Mouse (Mus musculus) kidney, embryonic 16.5 days (tissue): Measurements from ENCODE around the gene Acot7. TPM values are rescaled to one million over a fixed set of nuclear protein-coding genes. Genes with fewer than 3 reads are reported as not detected.

Experiments
- ATAC-seq: fragments of 200-750 bp; cut with Nextera tagmentation; 2 replicates; pipeline ENCODE4 v1.8.0; 2017; ENCODE audit warnings: moderate TSS enrichment; ENCODE audit not compliant: low FRiP score, low TSS enrichment
- H3K27ac ChIP-seq: fragments of 300-500 bp; sonication (generic); 2 replicates; pipeline ENCODE4 v1.5.1; 2014; ENCODE audit warnings: low read length
- H3K27me3 ChIP-seq: fragments of 300-500 bp; sonication (generic); 2 replicates; pipeline ENCODE4 v1.6.1; 2014; ENCODE audit warnings: low read length, control low read depth, mixed read lengths; ENCODE audit not compliant: insufficient read depth
- H3K36me3 ChIP-seq: fragments of 300-500 bp; sonication (generic); 2 replicates; pipeline ENCODE4 v1.6.1; 2014; ENCODE audit warnings: low read length, control low read depth, mixed read lengths; ENCODE audit not compliant: insufficient read depth
- H3K4me1 ChIP-seq: fragments of 300-500 bp; sonication (generic); 2 replicates; pipeline ENCODE4 v1.6.1; 2014; ENCODE audit warnings: low read length, control low read depth, mixed read lengths; ENCODE audit not compliant: insufficient read depth
- H3K4me2 ChIP-seq: fragments of 300-500 bp; sonication (generic); replicated peaks from 2 replicates; pipeline ENCODE4 v1.6.1; 2014; ENCODE audit warnings: low read depth, low read length
- H3K4me3 ChIP-seq: fragments of 300-500 bp; sonication (generic); 2 replicates; pipeline ENCODE4 v1.5.1; 2014; ENCODE audit warnings: mild to moderate bottlenecking, low read length
- H3K9ac ChIP-seq: fragments of 300-500 bp; sonication (generic); replicated peaks from 2 replicates; pipeline ENCODE4 v1.6.1; 2014; ENCODE audit warnings: low read length
- H3K9me3 ChIP-seq: fragments of 300-500 bp; sonication (generic); 2 replicates; pipeline ENCODE4 v1.6.1; 2016; ENCODE audit warnings: low read length, control low read depth
- WGBS: fragments of 180-500 bp; shearing (Covaris S2); extraction: QIAGEN DNeasy Blood & Tissue Kit; methylation state at CpG from one replicate; pipeline ENCODE4 v1.1.7; 2014; 5-methylcytosine and 5-hydroxymethylcytosine counted together
- polyA plus RNA-seq: library from polyadenylated mRNA; unstranded; fragments of >200 nt; fragmentation: Nextera tagmentation; extraction: Ambion mirVana; gene quantifications from 2 replicates; pipeline ENCODE4 v1.2.1, GENCODE M21; 2015

Gene Acot7
- polyA plus RNA-seq, 1 experiment from 2014 or later: 76.4 TPM

DNA sequence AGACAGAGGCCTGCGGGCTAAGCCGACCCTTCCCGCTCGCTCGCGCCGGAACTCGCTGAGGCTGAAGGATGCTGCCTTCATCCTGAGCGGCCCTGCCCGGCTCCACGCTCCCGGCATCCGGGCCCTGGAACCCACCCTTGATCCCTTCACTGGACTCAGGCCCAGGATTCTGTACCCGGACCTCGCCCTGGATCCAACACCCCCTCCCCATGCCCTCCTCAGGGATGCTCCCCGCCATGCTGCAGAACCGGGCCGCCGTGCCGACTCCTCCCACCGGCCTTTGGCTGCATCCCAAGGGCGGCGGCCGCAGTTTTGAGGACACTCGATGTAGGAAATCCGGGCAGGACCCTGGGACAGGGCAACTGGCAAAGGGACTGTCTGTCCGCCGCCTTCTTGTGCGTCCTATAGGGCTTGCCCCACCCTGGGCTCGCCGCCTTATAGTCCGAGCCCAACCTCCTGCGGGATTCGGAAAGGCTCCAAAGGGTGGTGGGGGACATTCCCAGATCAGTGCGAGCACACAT, 470 bp downstream of the Acot7 start:
- Histone ChIP-seq H3K4me2 (peak overlapping the region; percentile 96), H3K4me1 (peaks cover 26% of the 10 kb centered on the region), H3K27ac (peak overlapping the region; percentile 43; the same call in 1 of the 2 replicates), H3K27me3 (no peaks in the 10 kb centered on the region), H3K9me3 (no peaks in the 10 kb centered on the region), H3K36me3 (no peaks in the 10 kb centered on the region), H3K4me3 (peak overlapping the region; percentile 71), H3K9ac (peak overlapping the region; percentile 69)
- peak; percentile 55 for ATAC-seq
- under 1% methylated on average over 26 of the region's 35 CpGs for WGBS

DNA sequence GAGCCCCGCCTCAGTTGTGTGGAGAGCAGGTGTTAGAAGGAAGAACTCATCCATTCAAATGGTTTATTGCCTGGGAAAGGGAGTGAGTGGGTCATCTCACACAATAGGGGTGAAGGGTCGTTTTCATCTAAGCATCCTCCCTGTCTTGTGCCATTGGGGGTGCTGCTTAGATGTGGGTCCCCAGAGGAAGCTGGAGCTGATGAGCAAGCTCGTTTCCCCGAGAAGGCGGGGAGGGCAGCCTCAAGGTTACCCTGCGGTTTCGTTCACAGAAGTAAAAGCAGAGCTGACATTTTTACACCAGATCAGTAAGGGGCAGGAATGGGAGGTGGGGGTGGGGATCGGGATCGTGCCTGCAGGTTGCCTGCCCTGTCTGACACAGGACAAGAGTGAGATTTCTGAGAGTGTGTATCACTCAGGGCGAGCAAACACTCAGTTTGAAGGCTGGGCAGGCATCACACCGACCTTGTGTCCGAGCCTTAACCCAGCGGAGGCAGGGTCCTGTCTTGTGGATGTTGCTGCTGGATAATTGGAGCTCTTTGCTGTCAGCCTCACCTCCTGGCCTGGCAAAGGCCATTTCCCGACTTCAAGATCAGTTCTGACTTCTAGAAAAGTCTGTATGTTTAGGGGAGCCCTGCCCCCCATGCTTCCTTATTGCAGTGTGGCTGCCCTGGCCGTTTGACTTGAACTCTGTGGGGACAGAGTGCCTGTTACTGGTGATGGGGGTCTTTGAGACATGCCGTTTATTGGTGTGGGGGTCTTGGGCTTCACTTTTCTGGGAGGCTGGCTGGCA, 1.2 kb downstream of the Acot7 start:
- Histone ChIP-seq H3K4me1 (peaks cover 26% of the 10 kb centered on the region), H3K9me3 (no peaks in the 10 kb centered on the region), H3K4me2 (peak overlapping the region; percentile 96), H3K4me3 (peak overlapping the region; percentile 71), H3K9ac (peak overlapping the region; percentile 69), H3K27ac (no peak overlapping the region), H3K36me3 (no peaks in the 10 kb centered on the region), H3K27me3 (no peaks in the 10 kb centered on the region)
- WGBS: 11% methylated on average over 16 of the region's 16 CpGs
- ATAC-seq: no peak

DNA sequence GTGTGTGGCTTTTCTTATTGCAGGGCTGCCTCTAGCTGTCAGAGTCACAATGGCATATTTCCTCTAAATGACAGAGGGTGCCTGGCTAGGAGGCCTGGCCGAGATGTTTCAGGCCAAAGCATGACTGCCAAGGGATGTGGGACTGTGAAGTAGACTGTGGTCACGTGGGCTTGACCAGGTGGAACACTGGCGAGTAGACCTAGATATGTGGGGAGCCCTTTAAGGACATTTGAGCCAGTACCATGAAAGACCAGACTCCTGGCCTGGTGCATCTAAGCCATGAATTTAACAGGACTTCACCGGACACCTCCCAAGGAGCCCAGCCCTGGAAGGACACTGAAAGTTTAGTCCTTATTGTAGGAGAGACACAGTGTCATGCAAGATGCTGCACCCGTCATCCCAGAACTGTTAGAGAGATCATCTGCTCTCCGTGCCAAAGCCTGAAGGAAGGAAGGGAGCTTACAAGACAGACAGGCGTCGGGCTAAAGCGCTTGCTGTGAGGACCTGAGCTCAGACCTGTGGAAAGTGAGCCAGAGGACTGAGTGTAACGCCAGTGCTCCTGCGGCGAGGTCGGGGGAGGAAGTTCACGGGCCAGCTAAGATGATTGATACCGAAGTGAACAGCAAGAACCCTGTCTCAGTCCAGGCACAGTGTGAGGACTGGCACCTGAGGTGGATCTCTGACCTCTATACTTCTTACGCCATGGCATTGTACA, 2.2 kb downstream of the Acot7 start:
- H3K4me2 ChIP-seq: no peak overlapping the region
- H3K4me3 ChIP-seq: no peak overlapping the region
- WGBS: 65% methylated on average over 16 of the region's 16 CpGs
- H3K36me3 ChIP-seq: no peaks in the 10 kb centered on the region
- H3K9ac ChIP-seq: no peak overlapping the region
- peaks cover 29% of the 10 kb centered on the region for H3K4me1 ChIP-seq
- no peaks in the 10 kb centered on the region for H3K9me3 ChIP-seq
- H3K27me3 ChIP-seq: no peaks in the 10 kb centered on the region
- H3K27ac ChIP-seq: no peak overlapping the region
- ATAC-seq: no peak

DNA sequence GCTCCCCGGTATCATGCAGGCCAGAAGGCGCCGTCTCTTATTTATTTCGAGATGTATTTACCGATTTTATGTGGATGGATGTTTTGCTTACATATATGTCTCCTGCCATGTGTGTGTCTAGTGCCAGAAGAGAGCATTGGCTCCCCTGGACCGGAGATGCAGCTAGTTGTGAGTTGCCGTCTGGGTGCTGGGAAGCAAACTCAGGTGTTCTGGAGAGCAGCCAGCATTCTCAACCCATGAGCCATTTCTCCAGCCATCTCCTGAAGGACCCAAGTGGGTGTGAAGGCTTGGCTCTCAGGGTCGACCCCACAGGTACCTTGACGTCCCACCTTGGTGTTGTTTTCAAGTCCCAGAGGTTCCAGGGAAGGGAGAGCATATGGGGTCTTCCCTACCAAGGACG, 4.3 kb downstream of the Acot7 start:
- 86% methylated on average over 10 of the region's 10 CpGs for WGBS
- H3K27me3 ChIP-seq: no peaks in the 10 kb centered on the region
- no peak overlapping the region for H3K9ac ChIP-seq
- no peak overlapping the region for H3K4me3 ChIP-seq
- no peak overlapping the region for H3K27ac ChIP-seq
- no peaks in the 10 kb centered on the region for H3K36me3 ChIP-seq
- ATAC-seq: no peak
- peaks cover 42% of the 10 kb centered on the region for H3K4me1 ChIP-seq
- no peak overlapping the region for H3K4me2 ChIP-seq
- H3K9me3 ChIP-seq: no peaks in the 10 kb centered on the region

DNA sequence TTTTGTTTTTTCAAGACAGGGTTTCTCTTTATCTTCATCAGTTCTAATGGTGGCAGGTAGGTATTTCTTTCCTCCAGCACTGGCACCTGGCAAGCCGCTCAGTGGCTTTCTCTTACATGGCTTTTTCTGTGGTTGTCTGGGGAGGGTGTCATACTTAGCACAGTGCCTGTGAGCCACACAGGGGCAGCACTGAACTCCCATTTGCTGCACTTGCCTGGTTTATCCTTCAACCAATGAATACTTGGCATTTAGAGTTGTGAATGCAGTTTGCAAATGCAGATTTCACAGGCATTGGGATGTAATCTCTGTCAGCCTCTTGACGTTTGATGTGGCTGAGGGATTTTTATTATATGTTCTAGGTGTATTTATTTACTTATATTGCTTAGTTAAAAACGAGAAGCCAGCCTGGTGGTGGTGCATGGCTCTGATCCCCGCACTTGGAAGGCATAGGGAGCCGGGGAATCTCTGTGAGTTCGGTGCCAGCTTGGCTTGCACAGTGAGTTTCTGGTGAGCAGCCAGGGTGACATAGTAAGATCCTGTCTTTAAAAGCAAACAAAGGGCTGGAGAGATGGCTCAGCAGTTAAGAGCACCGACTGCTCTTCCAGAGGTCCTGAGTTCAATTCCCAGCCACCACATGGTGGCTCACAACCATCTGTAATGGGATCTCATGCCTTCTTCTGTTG, 6.6 kb downstream of the Acot7 start:
- Histone ChIP-seq H3K27me3 (no peaks in the 10 kb centered on the region), H3K4me2 (no peak overlapping the region), H3K4me1 (peaks cover 27% of the 10 kb centered on the region), H3K4me3 (no peak overlapping the region), H3K36me3 (no peaks in the 10 kb centered on the region), H3K27ac (no peak overlapping the region), H3K9ac (no peak overlapping the region), H3K9me3 (no peaks in the 10 kb centered on the region)
- no peak for ATAC-seq
- WGBS: 67% methylated on average over 7 of the region's 7 CpGs

DNA sequence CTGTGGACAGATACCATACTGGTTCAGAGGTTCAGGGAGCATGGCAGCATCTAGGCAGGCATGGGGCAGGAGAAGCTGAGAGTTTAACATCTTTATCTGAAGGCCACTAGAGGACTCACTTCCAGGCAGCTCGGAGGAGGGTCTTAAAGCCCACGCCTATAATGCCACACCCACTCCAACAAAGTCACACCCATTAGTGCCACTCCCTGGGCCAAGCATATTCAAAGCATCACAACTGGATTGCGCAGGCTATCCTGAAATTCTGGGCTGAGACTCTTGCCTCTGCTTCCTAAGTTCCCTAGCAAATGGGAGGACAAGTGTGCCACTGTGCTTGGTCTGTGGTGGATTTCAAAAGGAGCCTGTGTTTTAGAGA, 7.2 kb downstream of the Acot7 start:
- peak; percentile 64 for ATAC-seq
- Histone ChIP-seq H3K9ac (peak overlapping the region; percentile 2; the same call in 1 of the 2 replicates), H3K4me2 (peak overlapping the region; percentile 41), H3K4me3 (peak overlapping the region; percentile 20), H3K36me3 (no peaks in the 10 kb centered on the region), H3K4me1 (peaks cover 28% of the 10 kb centered on the region), H3K27me3 (no peaks in the 10 kb centered on the region), H3K27ac (peak overlapping the region; percentile 75), H3K9me3 (no peaks in the 10 kb centered on the region)
- WGBS: 3% methylated on average over 3 of the region's 3 CpGs

DNA sequence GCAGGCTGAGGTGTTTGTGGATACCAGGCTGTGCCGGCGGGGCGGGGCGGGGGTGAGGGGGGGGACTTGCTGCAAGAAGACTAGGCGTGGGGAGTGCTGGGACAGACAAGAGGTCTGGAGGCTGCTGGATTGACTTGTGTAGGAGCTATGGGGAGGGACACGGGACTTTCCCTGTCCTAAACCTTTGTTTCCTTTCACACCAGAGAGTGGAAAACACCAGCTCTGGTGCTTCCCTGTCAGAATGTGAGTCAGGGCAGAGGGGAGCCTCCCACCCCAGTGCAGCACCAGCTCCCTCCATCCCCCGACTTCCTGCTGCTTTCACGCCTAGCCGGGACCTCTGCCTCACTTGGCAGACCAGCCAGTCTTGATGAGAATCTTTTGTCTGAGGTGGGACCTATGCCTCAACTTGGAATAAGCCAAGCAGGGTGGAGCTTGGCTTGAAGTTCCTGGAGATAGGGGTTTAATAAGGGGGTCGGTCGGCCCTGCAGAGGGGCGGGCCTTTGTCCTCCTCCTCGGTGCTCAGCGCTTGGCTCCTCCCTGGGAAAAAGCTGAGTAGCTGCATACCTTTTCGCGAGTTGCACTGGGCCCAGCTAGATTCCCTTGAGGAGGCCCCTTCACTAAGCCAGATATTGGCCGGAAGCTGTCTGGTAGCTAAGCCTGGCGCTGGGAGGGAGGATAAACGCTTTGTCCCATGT, 7.7 kb downstream of the Acot7 start:
- H3K9ac ChIP-seq: peak overlapping the region; percentile 2
- no peaks in the 10 kb centered on the region for H3K27me3 ChIP-seq
- under 1% methylated on average over 19 of the region's 19 CpGs for WGBS
- H3K4me1 ChIP-seq: peaks cover 23% of the 10 kb centered on the region
- H3K4me3 ChIP-seq: peak overlapping the region; percentile 20
- no peaks in the 10 kb centered on the region for H3K9me3 ChIP-seq
- ATAC-seq: peak; percentile 80
- no peaks in the 10 kb centered on the region for H3K36me3 ChIP-seq
- peak overlapping the region; percentile 41 for H3K4me2 ChIP-seq
- H3K27ac ChIP-seq: peak overlapping the region; percentile 75

DNA sequence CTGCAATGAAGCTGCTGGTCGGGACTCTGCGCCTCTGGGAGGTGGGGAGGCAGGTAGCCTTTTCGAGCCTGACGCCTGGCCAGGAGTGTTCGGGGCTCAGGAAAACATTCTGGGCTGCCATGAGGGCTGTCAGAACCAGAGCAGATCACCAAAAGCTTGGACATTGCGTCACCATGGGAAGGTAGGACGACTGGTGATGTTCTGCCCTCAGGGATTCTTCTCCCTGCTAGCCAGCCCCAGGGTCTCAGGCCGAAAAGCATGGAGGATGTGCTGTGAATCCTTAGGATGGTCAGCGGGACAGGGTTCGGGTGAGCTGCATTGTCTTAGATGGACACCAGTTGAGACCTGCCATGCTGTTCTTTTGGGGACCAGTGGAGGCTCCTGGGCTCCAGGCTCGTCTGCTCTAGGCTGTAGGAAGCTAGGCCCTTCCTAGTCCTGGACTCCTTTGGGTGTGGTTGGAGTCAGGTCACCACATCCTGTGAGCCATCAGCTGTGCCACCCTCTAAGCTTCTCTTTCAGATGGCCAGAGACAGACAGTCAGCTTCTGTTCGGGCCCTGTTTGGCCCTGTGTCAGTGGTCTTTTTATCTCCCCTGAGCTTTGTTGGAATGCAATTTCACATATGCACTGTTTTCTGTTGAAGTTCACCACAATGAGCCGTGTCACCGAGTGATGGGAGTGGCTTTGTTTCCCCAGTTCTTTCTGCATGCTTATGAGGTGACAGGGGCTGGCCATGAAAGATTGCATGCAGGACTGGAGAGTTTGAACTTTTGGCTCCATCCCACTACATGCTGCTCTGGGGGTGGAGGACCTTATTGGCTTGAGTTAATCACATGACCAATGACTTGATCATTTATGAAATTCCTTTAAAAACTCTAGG, 8.5 kb downstream of the Acot7 start:
- H3K27ac ChIP-seq: peak overlapping the region; percentile 75
- H3K9me3 ChIP-seq: no peaks in the 10 kb centered on the region
- H3K4me2 ChIP-seq: peak overlapping the region; percentile 41
- peak overlapping the region; percentile 2 for H3K9ac ChIP-seq
- no peaks in the 10 kb centered on the region for H3K27me3 ChIP-seq
- peak overlapping the region; percentile 20 for H3K4me3 ChIP-seq
- peaks cover 23% of the 10 kb centered on the region for H3K4me1 ChIP-seq
- 35% methylated on average over 14 of the region's 14 CpGs for WGBS
- ATAC-seq: peak; percentile 32; the same call in 1 of the 2 replicates
- no peaks in the 10 kb centered on the region for H3K36me3 ChIP-seq
